Mouse (Mus musculus) cerebellum, adult 11-12 months (tissue): ENCODE measurements at regions not wholly inside any gene's neighbourhood (a gene's known extent, or its start where the extent isn't known, plus 50 kb on each side); places are given as distances from the start of the nearest gene placed in this dataset.

Experiments
- DNase-seq: peaks from one replicate; pipeline ENCODE4 v3.0.0; 2022

DNA sequence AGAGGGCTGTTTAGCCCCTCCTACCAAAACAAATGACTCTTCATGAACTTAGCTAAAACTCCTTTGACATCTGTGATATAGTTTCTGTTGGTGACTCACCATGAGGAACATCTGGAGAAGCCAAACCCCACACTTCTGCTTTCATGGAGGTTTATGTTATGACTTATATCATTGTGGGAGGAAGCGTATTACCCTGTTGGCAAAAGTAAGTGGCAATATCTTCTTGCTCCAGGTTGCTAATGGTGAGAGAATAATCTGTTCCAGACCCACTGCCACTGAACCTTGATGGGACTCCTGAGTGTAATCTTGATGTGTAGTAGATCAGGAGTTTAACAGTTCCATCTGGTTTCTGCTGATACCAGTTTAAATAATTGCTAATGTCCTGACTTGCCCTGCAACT lies 1096.2 kb upstream of the Tacstd2 start:
- DNase-seq: no peak

DNA sequence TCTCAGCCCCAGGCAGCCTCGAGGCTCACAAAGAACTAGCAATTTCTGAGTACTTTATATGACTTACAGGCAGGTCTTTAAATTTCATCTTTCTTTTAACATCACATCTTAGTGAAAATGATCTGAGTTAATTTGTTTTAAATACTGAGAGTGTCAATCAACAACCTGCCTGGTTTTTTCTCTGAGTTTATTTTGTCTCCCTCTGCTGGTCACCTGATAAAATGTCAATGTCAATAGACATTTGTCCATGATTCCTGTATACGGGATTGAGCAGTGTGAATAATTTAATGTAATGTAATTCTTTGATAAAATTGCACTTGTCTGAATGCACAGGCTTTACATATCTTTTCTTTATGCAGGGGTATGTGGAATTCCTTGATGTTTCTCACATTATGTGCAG lies 1070.4 kb upstream of the Tacstd2 start:
- no peak for DNase-seq
